Mouse (Mus musculus) heart, adult 2 months (tissue): Measurements from ENCODE around the gene Fhit. TPM values are rescaled to one million over a fixed set of nuclear protein-coding genes. Genes with fewer than 3 reads are reported as not detected.
A peak's percentile ranks its signal among the peaks of the same experiment; 100 is the strongest.
"Not testable (repeated sequence)": the region's sequence is repeated elsewhere in the genome, so short reads cannot be mapped to it uniquely, and the experiment has no call there.

ENCODE experiments used
- DNase-seq, 2 experiments: peaks; one replicate each; pipeline ENCODE4 v3.0.0; 2021
- H3K27ac ChIP-seq: fragments of 200-600 bp; 2 replicates; pipeline ENCODE4 v1.8.1; 2022
- H3K27me3 ChIP-seq: fragments of 200-500 bp; 2 replicates; pipeline ENCODE4 v1.6.1; 2012; ENCODE audit warnings: mild to moderate bottlenecking, low read length, inconsistent platforms, mixed read lengths; ENCODE audit not compliant: control insufficient read depth, insufficient read depth
- H3K36me3 ChIP-seq: fragments of 200-500 bp; 2 replicates; pipeline ENCODE4 v1.6.1; 2012; ENCODE audit warnings: low read length, inconsistent platforms; ENCODE audit not compliant: control insufficient read depth, insufficient read depth
- H3K4me1 ChIP-seq: fragments of 200-500 bp; 2 replicates; pipeline ENCODE4 v1.6.1; 2011; ENCODE audit warnings: low read length; ENCODE audit not compliant: control insufficient read depth, insufficient read depth
- H3K4me3 ChIP-seq: fragments of 200-600 bp; 2 replicates; pipeline ENCODE4 v1.8.1; 2022
- H3K79me2 ChIP-seq: fragments of 200-500 bp; replicated peaks from 2 replicates; pipeline ENCODE4 v1.6.1; 2012; ENCODE audit warnings: mild to moderate bottlenecking, inconsistent platforms, low read length, moderate library complexity, mixed read lengths; ENCODE audit not compliant: control insufficient read depth, insufficient read depth
- H3K9ac ChIP-seq: fragments of 200-500 bp; 2 replicates; pipeline ENCODE4 v1.6.1; 2012; ENCODE audit warnings: low read depth, mild to moderate bottlenecking, control low read depth, inconsistent platforms, low read length, mixed read lengths
- CTCF ChIP-seq: fragments of 200-600 bp; IDR thresholded peaks from 2 replicates; pipeline ENCODE4 v1.8.1; 2022; ENCODE audit warnings: antibody characterized with exemption, mild to moderate bottlenecking, moderate library complexity
- EP300 ChIP-seq: fragments of 200-500 bp; IDR thresholded peaks from 2 replicates; pipeline ENCODE4 v1.6.1; 2011; ENCODE audit warnings: low read depth, low read length, control low read depth; ENCODE audit not compliant: insufficient read depth
- POLR2A ChIP-seq: fragments of 200-500 bp; IDR thresholded peaks from 2 replicates; pipeline ENCODE4 v1.6.1; 2011; ENCODE audit warnings: mild to moderate bottlenecking, low read depth, low read length, control low read depth; ENCODE audit not compliant: insufficient read depth
- WGBS: fragments of 180-500 bp; shearing (Covaris S2); methylation state at CpG from one replicate; pipeline ENCODE4 v1.1.7; 2018; 5-methylcytosine and 5-hydroxymethylcytosine counted together
- intact Hi-C: fragments of 180-260 bp; cut with DNase I; formaldehyde crosslinking; loops from one replicate; pipeline ENCODE4 v1.15.1; 2025
- polyA plus RNA-seq: library from polyadenylated mRNA; depleted of rRNA; stranded (reverse); fragments of >200 nt; gene quantifications from 2 replicates; pipeline ENCODE4 v1.2.3, GENCODE M21; 2012
- total RNA-seq, 2 experiments: library from RNA; stranded (reverse); gene quantifications; 2 replicates each; pipeline ENCODE4 v1.2.3; 2021

The Fhit gene
- total and polyA plus RNA-seq, 3 experiments: 1.7 to 2.3 (median 1.7) TPM

- DNase-seq: no peak
- no peaks in the 10 kb centered on the region for H3K27me3 ChIP-seq
- TF ChIP-seq EP300 (no peak), POLR2A (no peak), CTCF (no peak)
- intact Hi-C loops: no loop called here
- H3K4me3 ChIP-seq: no peak overlapping the region
- 73% methylated on average over 3 of the region's 3 CpGs for WGBS
- H3K36me3 ChIP-seq: no peaks in the 10 kb centered on the region
- no peak overlapping the region for H3K27ac ChIP-seq
- no peaks in the 10 kb centered on the region for H3K4me1 ChIP-seq
- no peaks in the 10 kb centered on the region for H3K79me2 ChIP-seq
- H3K9ac ChIP-seq: no peak overlapping the region
Measured at GRCm38 (mm10) chr14:9963853-9964252, 1198.0 kb downstream of the Fhit start.

DNA sequence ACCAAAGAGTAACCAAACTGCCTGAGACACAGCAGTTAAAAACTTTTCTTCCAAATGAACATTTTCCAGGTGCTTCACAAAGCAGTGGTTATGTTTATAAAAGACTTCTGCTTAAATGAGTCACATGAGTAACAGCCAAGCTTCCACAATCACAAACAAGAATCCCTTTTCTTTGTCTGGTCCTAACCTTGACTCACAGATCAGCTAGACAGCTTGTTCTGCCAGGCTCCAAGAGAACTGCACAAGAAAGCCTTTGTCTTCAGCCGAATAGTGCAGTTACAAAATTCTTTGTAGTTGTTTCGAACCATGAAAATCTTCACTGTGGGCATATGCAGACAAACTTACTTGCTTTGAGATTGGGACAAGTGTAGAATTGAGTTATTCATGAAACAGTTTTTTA, 1201.4 kb downstream of the Fhit start:
- Histone ChIP-seq H3K36me3 (no peaks in the 10 kb centered on the region), H3K9ac (no peak overlapping the region), H3K27ac (no peak overlapping the region), H3K79me2 (no peaks in the 10 kb centered on the region), H3K4me3 (no peak overlapping the region), H3K27me3 (no peaks in the 10 kb centered on the region), H3K4me1 (no peaks in the 10 kb centered on the region)
- TF ChIP-seq EP300: no peak
- TF ChIP-seq CTCF: no peak
- TF ChIP-seq POLR2A: no peak
- intact Hi-C loops: no loop called here
- WGBS: 74% methylated on average over 2 of the region's 2 CpGs
- no peak for DNase-seq

- no peaks in the 10 kb centered on the region for H3K79me2 ChIP-seq
- H3K9ac ChIP-seq: no peak overlapping the region
- no peaks in the 10 kb centered on the region for H3K36me3 ChIP-seq
- H3K4me3 ChIP-seq: no peak overlapping the region
- no peak overlapping the region for H3K27ac ChIP-seq
- TF ChIP-seq POLR2A (no peak), CTCF (no peak), EP300 (no peak)
- no peaks in the 10 kb centered on the region for H3K27me3 ChIP-seq
- 30% methylated on average over 2 of the region's 2 CpGs for WGBS
- intact Hi-C loops: no loop called here
- H3K4me1 ChIP-seq: no peaks in the 10 kb centered on the region
- peak in 1 of 2 experiments; percentile 7 for DNase-seq
Measured at GRCm38 (mm10) chr14:9899494-9899893, 1262.3 kb downstream of the Fhit start.

DNA sequence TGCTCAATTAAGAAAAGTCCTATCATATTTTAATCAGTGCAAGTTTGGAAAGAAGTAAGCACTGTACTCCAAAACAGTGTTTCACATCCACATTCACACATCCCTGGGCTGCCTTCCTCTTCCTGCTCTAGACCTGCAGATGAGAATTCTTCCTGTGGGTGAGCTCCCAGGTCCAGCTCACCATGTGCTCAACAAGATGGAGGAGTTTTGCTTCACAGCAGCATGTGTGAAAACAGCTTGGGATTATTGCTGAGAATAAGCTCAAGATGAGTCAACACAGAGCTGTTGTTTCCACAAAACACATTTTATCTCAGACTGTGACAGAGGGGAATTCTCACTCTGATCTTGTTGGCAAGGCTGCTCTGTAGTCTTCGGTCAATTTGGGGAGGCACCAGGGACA, 1265.3 kb downstream of the Fhit start:
- intact Hi-C loops: no loop called here
- WGBS: 49% methylated on average over 1 of the region's 1 CpGs
- Histone ChIP-seq H3K36me3 (no peaks in the 10 kb centered on the region), H3K27ac (no peak overlapping the region), H3K79me2 (no peaks in the 10 kb centered on the region), H3K9ac (no peak overlapping the region), H3K4me1 (no peaks in the 10 kb centered on the region), H3K4me3 (no peak overlapping the region), H3K27me3 (no peaks in the 10 kb centered on the region)
- no peak for DNase-seq
- no peak for TF ChIP-seq CTCF
- no peak for TF ChIP-seq EP300
- TF ChIP-seq POLR2A: no peak

DNA sequence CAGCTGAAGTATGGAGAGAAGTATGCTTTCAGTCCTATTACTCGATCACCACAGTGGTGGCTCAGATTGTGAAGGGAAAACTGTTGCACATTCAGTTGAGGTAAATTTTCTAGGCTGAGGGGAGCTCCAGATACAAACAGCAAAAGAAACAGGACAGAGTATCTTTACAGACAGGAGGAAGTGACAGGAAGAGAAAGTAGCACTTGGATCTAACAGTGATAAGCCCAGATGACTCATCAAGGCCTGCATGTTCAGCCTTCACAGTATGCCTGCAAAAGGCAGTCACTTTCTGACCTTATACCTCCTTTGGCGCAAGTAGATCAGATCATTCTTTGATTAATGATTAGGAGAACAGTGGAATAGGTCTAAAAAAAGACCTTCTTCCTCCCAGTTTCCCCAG, 1309.8 kb downstream of the Fhit start:
- WGBS: 39% methylated on average over 2 of the region's 2 CpGs
- Histone ChIP-seq H3K9ac (no peak overlapping the region), H3K36me3 (no peaks in the 10 kb centered on the region), H3K79me2 (no peaks in the 10 kb centered on the region), H3K4me3 (no peak overlapping the region), H3K27ac (no peak overlapping the region), H3K27me3 (no peaks in the 10 kb centered on the region), H3K4me1 (no peaks in the 10 kb centered on the region)
- DNase-seq: no peak
- intact Hi-C loops: no loop called here
- TF ChIP-seq EP300: no peak
- TF ChIP-seq POLR2A: no peak
- TF ChIP-seq CTCF: no peak

DNA sequence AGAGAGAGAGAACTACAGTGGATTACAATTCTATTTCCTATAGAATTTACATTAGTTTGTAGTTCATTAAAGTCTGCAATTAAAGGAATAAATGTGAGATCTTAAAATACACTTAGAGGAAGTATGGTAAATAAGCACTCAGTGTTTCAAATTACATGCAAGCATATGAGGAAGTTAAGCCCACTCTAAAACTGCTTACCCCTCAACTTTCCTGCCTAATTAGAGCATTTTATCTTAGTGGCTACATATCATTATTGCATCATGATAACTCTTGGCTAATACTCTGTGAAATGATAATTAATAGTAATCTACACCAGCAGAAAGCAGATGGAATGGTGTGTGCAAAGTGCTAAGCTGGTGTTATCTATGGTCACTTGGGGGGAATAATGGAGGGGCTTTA, 1329.5 kb downstream of the Fhit start:
- Histone ChIP-seq H3K27ac (no peak overlapping the region), H3K4me3 (no peak overlapping the region), H3K36me3 (no peaks in the 10 kb centered on the region), H3K79me2 (no peaks in the 10 kb centered on the region), H3K27me3 (no peaks in the 10 kb centered on the region), H3K4me1 (no peaks in the 10 kb centered on the region; the same call in 1 of the 2 replicates), H3K9ac (no peak overlapping the region)
- no peak for DNase-seq
- TF ChIP-seq POLR2A (no peak), EP300 (no peak), CTCF (no peak)
- intact Hi-C loops: no loop called here

- intact Hi-C loops, H3K79me2 ChIP-seq, H3K27me3 ChIP-seq, H3K36me3 ChIP-seq, H3K27ac ChIP-seq, H3K4me1 ChIP-seq, H3K9ac ChIP-seq, DNase-seq, H3K4me3 ChIP-seq: not testable (repeated sequence)
- 73% methylated on average over 8 of the region's 8 CpGs for WGBS
Measured at GRCm38 (mm10) chr14:9828699-9829240, 1333.1 kb downstream of the Fhit start.
